Mouse (Mus musculus): ENCODE results near the gene Rimbp2. TPM values are rescaled to one million over a fixed set of nuclear protein-coding genes. Genes with fewer than 3 reads are reported as not detected.

Rimbp2 gene
- polyA plus RNA-seq, 1 experiment from 2014 or later: 0.17 TPM

- Histone ChIP-seq H3K36me3 (no peaks in the 10 kb centered on the region), H3K9ac (no peak overlapping the region), H3K27me3 (no peaks in the 10 kb centered on the region), H3K4me2 (replicated peaks) (no peak overlapping the region), H3K4me1 (no peaks in the 10 kb centered on the region), H3K9me3 (replicated peaks) (no peaks in the 10 kb centered on the region), H3K27ac (replicated peaks) (no peak overlapping the region), H3K4me3 (replicated peaks) (no peak overlapping the region)
- WGBS: 50% methylated on average over 2 of the region's 2 CpGs
- no peak for ATAC-seq (ENCODE audit: insufficient number of reproducible peaks, low FRiP score, low TSS enrichment, low read depth)
Measured at GRCm38 (mm10) chr5:128843982-128844381, 109.3 kb downstream of the Rimbp2 start.

- WGBS: 63% methylated on average over 4 of the region's 4 CpGs
- ATAC-seq (ENCODE audit: insufficient number of reproducible peaks, low FRiP score, low TSS enrichment, low read depth): no peak
- no peak overlapping the region for H3K4me3 ChIP-seq (replicated peaks)
- H3K36me3 ChIP-seq: no peaks in the 10 kb centered on the region
- H3K27ac ChIP-seq (replicated peaks): no peak overlapping the region
- H3K9ac ChIP-seq: no peak overlapping the region
- no peaks in the 10 kb centered on the region for H3K4me1 ChIP-seq
- no peaks in the 10 kb centered on the region for H3K9me3 ChIP-seq (replicated peaks)
- no peak overlapping the region for H3K4me2 ChIP-seq (replicated peaks)
- no peaks in the 10 kb centered on the region for H3K27me3 ChIP-seq
Measured at GRCm38 (mm10) chr5:128841541-128841940, 111.7 kb downstream of the Rimbp2 start.

GRCm38 (mm10) chr5:128837045-128837444 lies 116.2 kb downstream of the Rimbp2 start:
- H3K27ac ChIP-seq (replicated peaks): no peak overlapping the region
- H3K9ac ChIP-seq: no peak overlapping the region
- H3K27me3 ChIP-seq: no peaks in the 10 kb centered on the region
- no peaks in the 10 kb centered on the region for H3K9me3 ChIP-seq (replicated peaks)
- H3K4me2 ChIP-seq (replicated peaks): no peak overlapping the region
- no peak overlapping the region for H3K4me3 ChIP-seq (replicated peaks)
- ATAC-seq (ENCODE audit: insufficient number of reproducible peaks, low FRiP score, low TSS enrichment, low read depth): no peak
- 92% methylated on average over 7 of the region's 7 CpGs for WGBS
- H3K36me3 ChIP-seq: no peaks in the 10 kb centered on the region
- no peaks in the 10 kb centered on the region for H3K4me1 ChIP-seq

GRCm38 (mm10) chr5:128834126-128834525 lies 119.2 kb downstream of the Rimbp2 start:
- no peaks in the 10 kb centered on the region for H3K4me1 ChIP-seq
- no peak overlapping the region for H3K4me3 ChIP-seq (replicated peaks)
- no peak overlapping the region for H3K4me2 ChIP-seq (replicated peaks)
- H3K27me3 ChIP-seq: no peaks in the 10 kb centered on the region
- WGBS: 66% methylated on average over 8 of the region's 8 CpGs
- no peak overlapping the region for H3K27ac ChIP-seq (replicated peaks)
- no peaks in the 10 kb centered on the region; the same call in 1 of the 2 replicates for H3K9me3 ChIP-seq (replicated peaks)
- H3K9ac ChIP-seq: no peak overlapping the region
- H3K36me3 ChIP-seq: no peaks in the 10 kb centered on the region
- no peak for ATAC-seq (ENCODE audit: insufficient number of reproducible peaks, low FRiP score, low TSS enrichment, low read depth)

- Histone ChIP-seq H3K9ac (no peak overlapping the region), H3K4me3 (replicated peaks) (no peak overlapping the region), H3K9me3 (replicated peaks) (no peaks in the 10 kb centered on the region), H3K27ac (replicated peaks) (no peak overlapping the region), H3K4me1 (no peaks in the 10 kb centered on the region), H3K27me3 (no peaks in the 10 kb centered on the region), H3K36me3 (no peaks in the 10 kb centered on the region), H3K4me2 (replicated peaks) (no peak overlapping the region)
- no peak for ATAC-seq (ENCODE audit: insufficient number of reproducible peaks, low FRiP score, low TSS enrichment, low read depth)
- 85% methylated on average over 3 of the region's 3 CpGs for WGBS
Measured at GRCm38 (mm10) chr5:128822843-128823242, 130.4 kb downstream of the Rimbp2 start.

- WGBS: 50% methylated on average over 12 of the region's 12 CpGs
- H3K4me2 ChIP-seq (replicated peaks): no peak overlapping the region
- no peaks in the 10 kb centered on the region for H3K4me1 ChIP-seq
Measured at GRCm38 (mm10) chr5:128819638-128820285, 133.5 kb downstream of the Rimbp2 start.

GRCm38 (mm10) chr5:128815629-128816028 lies 137.7 kb downstream of the Rimbp2 start:
- H3K9me3 ChIP-seq (replicated peaks): no peaks in the 10 kb centered on the region
- WGBS: 61% methylated on average over 8 of the region's 8 CpGs
- no peak overlapping the region for H3K4me2 ChIP-seq (replicated peaks)
- H3K4me3 ChIP-seq (replicated peaks): no peak overlapping the region
- no peak overlapping the region for H3K27ac ChIP-seq (replicated peaks)
- H3K27me3 ChIP-seq: peaks cover 5% of the 10 kb centered on the region
- H3K9ac ChIP-seq: no peak overlapping the region
- H3K36me3 ChIP-seq: no peaks in the 10 kb centered on the region
- no peaks in the 10 kb centered on the region for H3K4me1 ChIP-seq
- ATAC-seq (ENCODE audit: insufficient number of reproducible peaks, low FRiP score, low TSS enrichment, low read depth): no peak

More at GRCm38 (mm10) chr5:128819638-128820285, 133.5 kb downstream of the Rimbp2 start:
- H3K27ac ChIP-seq (replicated peaks): no peak overlapping the region
- H3K9me3 ChIP-seq (replicated peaks): no peaks in the 10 kb centered on the region
- no peaks in the 10 kb centered on the region for H3K36me3 ChIP-seq
- no peak overlapping the region for H3K9ac ChIP-seq
- no peak overlapping the region for H3K4me3 ChIP-seq (replicated peaks)
- ATAC-seq (ENCODE audit: insufficient number of reproducible peaks, low FRiP score, low TSS enrichment, low read depth): no peak
- no peaks in the 10 kb centered on the region for H3K27me3 ChIP-seq

- no peak for ATAC-seq (ENCODE audit: insufficient number of reproducible peaks, low FRiP score, low TSS enrichment, low read depth)
- H3K36me3 ChIP-seq: no peaks in the 10 kb centered on the region
- 62% methylated on average over 6 of the region's 6 CpGs for WGBS
Measured at GRCm38 (mm10) chr5:128815078-128815477, 138.2 kb downstream of the Rimbp2 start.

GRCm38 (mm10) chr5:128813121-128813520 lies 140.2 kb downstream of the Rimbp2 start:
- ATAC-seq (ENCODE audit: insufficient number of reproducible peaks, low FRiP score, low TSS enrichment, low read depth): no peak
- H3K9ac ChIP-seq: no peak overlapping the region
- no peak overlapping the region for H3K27ac ChIP-seq (replicated peaks)
- 19% methylated on average over 11 of the region's 11 CpGs for WGBS
- H3K4me2 ChIP-seq (replicated peaks): no peak overlapping the region
- H3K4me1 ChIP-seq: no peaks in the 10 kb centered on the region
- H3K9me3 ChIP-seq (replicated peaks): no peaks in the 10 kb centered on the region
- no peak overlapping the region for H3K4me3 ChIP-seq (replicated peaks)
- H3K36me3 ChIP-seq: no peaks in the 10 kb centered on the region
- peaks cover 5% of the 10 kb centered on the region for H3K27me3 ChIP-seq

More at GRCm38 (mm10) chr5:128815078-128815477, 138.2 kb downstream of the Rimbp2 start:
- no peaks in the 10 kb centered on the region for H3K4me1 ChIP-seq
- H3K4me2 ChIP-seq (replicated peaks): no peak overlapping the region
- peaks cover 5% of the 10 kb centered on the region for H3K27me3 ChIP-seq
- H3K4me3 ChIP-seq (replicated peaks): no peak overlapping the region
- H3K9me3 ChIP-seq (replicated peaks): no peaks in the 10 kb centered on the region
- H3K27ac ChIP-seq (replicated peaks): no peak overlapping the region
- no peak overlapping the region for H3K9ac ChIP-seq

- no peaks in the 10 kb centered on the region for H3K9me3 ChIP-seq (replicated peaks)
- peaks cover 5% of the 10 kb centered on the region for H3K27me3 ChIP-seq
- ATAC-seq (ENCODE audit: insufficient number of reproducible peaks, low FRiP score, low TSS enrichment, low read depth): no peak
- no peaks in the 10 kb centered on the region for H3K4me1 ChIP-seq
- no peak overlapping the region for H3K4me2 ChIP-seq (replicated peaks)
- 79% methylated on average over 6 of the region's 6 CpGs for WGBS
- no peaks in the 10 kb centered on the region for H3K36me3 ChIP-seq
- H3K4me3 ChIP-seq (replicated peaks): no peak overlapping the region
- H3K27ac ChIP-seq (replicated peaks): no peak overlapping the region
- no peak overlapping the region for H3K9ac ChIP-seq
Measured at GRCm38 (mm10) chr5:128811431-128811830, 141.9 kb downstream of the Rimbp2 start.

GRCm38 (mm10) chr5:128810006-128810405 lies 143.3 kb downstream of the Rimbp2 start:
- peaks cover 5% of the 10 kb centered on the region for H3K27me3 ChIP-seq
- no peak overlapping the region for H3K9ac ChIP-seq
- no peaks in the 10 kb centered on the region for H3K4me1 ChIP-seq
- H3K9me3 ChIP-seq (replicated peaks): no peaks in the 10 kb centered on the region
- ATAC-seq (ENCODE audit: insufficient number of reproducible peaks, low FRiP score, low TSS enrichment, low read depth): no peak
- 58% methylated on average over 12 of the region's 12 CpGs for WGBS
- H3K27ac ChIP-seq (replicated peaks): no peak overlapping the region
- H3K4me3 ChIP-seq (replicated peaks): no peak overlapping the region
- no peak overlapping the region for H3K4me2 ChIP-seq (replicated peaks)
- H3K36me3 ChIP-seq: no peaks in the 10 kb centered on the region

GRCm38 (mm10) chr5:128809406-128809805 lies 143.9 kb downstream of the Rimbp2 start:
- 33% methylated on average over 5 of the region's 5 CpGs for WGBS

More at GRCm38 (mm10) chr5:128809406-128809805, 143.9 kb downstream of the Rimbp2 start:
- Histone ChIP-seq H3K9me3 (replicated peaks) (no peaks in the 10 kb centered on the region), H3K9ac (no peak overlapping the region), H3K27me3 (peaks cover 5% of the 10 kb centered on the region), H3K4me1 (no peaks in the 10 kb centered on the region), H3K4me2 (replicated peaks) (no peak overlapping the region), H3K27ac (replicated peaks) (no peak overlapping the region), H3K4me3 (replicated peaks) (no peak overlapping the region), H3K36me3 (no peaks in the 10 kb centered on the region)
- no peak for ATAC-seq (ENCODE audit: insufficient number of reproducible peaks, low FRiP score, low TSS enrichment, low read depth)

All from embryonic facial prominence, embryonic 15.5 days (tissue).